ENCODE assay signal across 8 mouse cellular contexts in the genomic region with DNA sequence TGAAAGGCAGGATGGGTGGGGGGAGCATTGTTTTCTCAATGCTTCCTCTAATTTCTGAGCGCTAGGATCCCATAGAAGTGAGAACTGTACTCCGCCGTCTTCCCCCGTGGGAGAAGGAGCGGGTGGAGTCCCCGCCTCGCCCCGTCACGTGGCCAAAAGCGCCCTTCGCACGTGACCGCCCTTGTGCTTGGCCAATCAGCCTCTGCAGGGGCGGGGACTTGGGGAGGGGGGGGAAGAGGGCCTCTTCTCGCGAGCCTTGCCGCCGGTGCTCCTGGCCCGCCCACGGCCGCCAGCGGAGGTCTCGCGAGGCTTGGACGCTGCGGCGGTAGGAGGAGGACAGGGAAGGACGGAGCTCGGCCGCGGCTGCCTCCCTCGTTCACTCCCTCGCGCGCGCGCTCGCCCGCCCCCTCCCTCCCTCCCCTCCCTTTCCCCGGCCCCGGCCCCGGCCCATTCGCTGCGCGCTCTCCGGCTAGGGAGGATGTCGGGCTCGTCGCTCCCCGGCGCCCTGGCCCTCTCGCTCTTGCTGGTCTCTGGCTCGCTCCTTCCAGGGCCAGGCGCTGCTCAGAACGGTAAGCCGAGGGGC. TPM values are rescaled to one million over a fixed set of nuclear protein-coding genes. Genes with fewer than 3 reads are reported as not detected.
A peak's percentile ranks its signal among the peaks of the same experiment; 100 is the strongest.
DNase-seq lines count a peak whose midpoint lies in the region; ATAC-seq lines count a peak whose summit lies in the region.

A gene (plus strand): TSS at position 283 of the 583 bp plus-strand sequence.

- H3K9ac ChIP-seq in kidney, embryonic 15.5 days, result peak within 1 kb of the TSS; percentile 96

- H3K27ac ChIP-seq in heart, embryonic 10.5 days, result peak within 1 kb of the TSS; percentile 98
- peak within 1 kb of the TSS; percentile 98 for H3K27ac ChIP-seq in kidney, embryonic 15.5 days

- H3K9me3 ChIP-seq in heart, embryonic 10.5 days, result no peaks in the 10 kb centered on the region
- no peaks in the 10 kb centered on the region for H3K9me3 ChIP-seq in kidney, embryonic 15.5 days (replicated peaks)

- H3K4me2 ChIP-seq in kidney, embryonic 15.5 days, result peak within 1 kb of the TSS; percentile 77

- peak within 1 kb of the TSS; percentile 100 for H3K4me3 ChIP-seq in heart, embryonic 10.5 days
- H3K4me3 ChIP-seq in kidney, embryonic 15.5 days (replicated peaks), result peak within 1 kb of the TSS; percentile 95

- H3K4me1 ChIP-seq in heart, embryonic 10.5 days, result peaks cover 21% of the 10 kb centered on the region
- peaks cover 19% of the 10 kb centered on the region for H3K4me1 ChIP-seq in kidney, embryonic 15.5 days

- H3K27me3 ChIP-seq in heart, embryonic 10.5 days (ENCODE audit: insufficient read depth, poor library complexity, severe bottlenecking), result no peaks in the 10 kb centered on the region
- no peaks in the 10 kb centered on the region for H3K27me3 ChIP-seq in kidney, embryonic 15.5 days

- ATAC-seq in erythroblast, adult 5-6 weeks (replicated peaks; ENCODE audit: low FRiP score, poor library complexity, severe bottlenecking), result peak; percentile 89
- peak; percentile 97 for ATAC-seq in kidney, embryonic 15.5 days (replicated peaks; ENCODE audit: low FRiP score)
- ATAC-seq in monocyte, adult 5-6 weeks (replicated peaks; ENCODE audit: insufficient number of reproducible peaks, low FRiP score, low TSS enrichment, poor library complexity, severe bottlenecking), result peak; percentile 80

- H3K36me3 ChIP-seq in heart, embryonic 10.5 days, result no peaks in the 10 kb centered on the region
- H3K36me3 ChIP-seq in kidney, embryonic 15.5 days, result no peaks in the 10 kb centered on the region

- peak; percentile 95 to 96 for DNase-seq in B cell, adult 2 months
- DNase-seq in brain, adult 2 months (ENCODE audit: low read depth, low spot score), result peak; percentile 99
- DNase-seq in heart, embryonic 10.5 days (ENCODE audit: low spot score), result peak; percentile 99
- peak; percentile 99 for DNase-seq in liver
- peak; percentile 96 to 98 for DNase-seq in spleen, postnatal 4 days (ENCODE audit: low spot score in 2 of 2)

- WGBS in heart, embryonic 10.5 days, result 0% methylated on average over 55 of the region's 56 CpGs
- WGBS in kidney, embryonic 15.5 days, result 2% methylated on average over 42 of the region's 56 CpGs

RNA-seq across cellular contexts. Expression of the gene that starts here (rescaled TPM):
- total RNA-seq in erythroblast, adult 5-6 weeks (2015; ENCODE audit: low replicate concordance), result 256 and 349 TPM in 2 replicates
- total RNA-seq in erythroblast, adult 5-6 weeks (2017; ENCODE audit: low replicate concordance), result 122 and 135 TPM in 2 replicates
- polyA plus RNA-seq in heart, embryonic 10.5 days (2016; fragmentation: Nextera tagmentation; extraction: Ambion mirVana), result 88.3 and 103 TPM in 2 replicates
- 124 and 136 TPM in 2 replicates for polyA plus RNA-seq in kidney, embryonic 15.5 days (2015; fragmentation: Nextera tagmentation; extraction: Ambion mirVana)
- total RNA-seq in monocyte, adult 5-6 weeks (2017), result 321 to 443 TPM (median 357 TPM) in 3 replicates

Comparison
In these comparisons a context has a peak if more than half of its experiments do, and no peak if none do; other contexts are left out.
1. Peak in every context shown above with its lines: DNase-seq, ATAC-seq, H3K4me3 ChIP-seq and H3K27ac ChIP-seq.